Mouse (Mus musculus) adipose tissue, adult 10 weeks (tissue): ENCODE measurements around the gene Slc25a41. TPM values are rescaled to one million over a fixed set of nuclear protein-coding genes. Genes with fewer than 3 reads are reported as not detected.

Source experiments
- polyA plus RNA-seq: library from polyadenylated mRNA; stranded (reverse); fragments of 350-450 nt; fragmentation: Illumina TruSeq; extraction: RNeasy Lipid Tissue Mini Kit (QIAGEN cat#74804); gene quantifications from one replicate; pipeline ENCODE4 v1.2.3, GENCODE M21; 2014; ENCODE audit warnings: low read depth, low replicate concordance

Gene Slc25a41
- polyA plus RNA-seq = 0.43 TPM

GRCm38 (mm10) chr17:57041554-57041953, at the start of gene Slc25a41:
Gene Slc25a41, minus strand, starts transcription at chr17:57041654.

GRCm38 (mm10) chr17:57087049-57087832, 45.8 kb upstream of the Slc25a41 start, which contains the start of gene Tubb4a:
Gene Tubb4a, minus strand, starts transcription at chr17:57087782.

GRCm38 (mm10) chr17:57078336-57078735, 36.9 kb upstream of the Slc25a41 start, which contains the start of gene Dennd1c:
Gene Dennd1c, minus strand, starts transcription at chr17:57078514.

GRCm38 (mm10) chr17:57059486-57059977, 18.1 kb upstream of the Slc25a41 start, which contains the start of gene Slc25a23:
Gene Slc25a23, minus strand, starts transcription at chr17:57059863.

GRCm38 (mm10) chr17:57058891-57059485, 17.5 kb upstream of the Slc25a41 start, which contains the start of gene Crb3:
Gene Crb3, plus strand, starts transcription at chr17:57059105.

GRCm38 (mm10) chr17:57030931-57031660, 10.4 kb downstream of the Slc25a41 start, which contains the start of gene Khsrp:
Gene Khsrp, minus strand, starts transcription at chr17:57031522.

GRCm38 (mm10) chr17:57011236-57012141, 30.0 kb downstream of the Slc25a41 start, which contains the start of the genes Gtf2f1 and Gm17949:
Gene Gtf2f1, minus strand, starts transcription at chr17:57011288.
Gene Gm17949, plus strand, starts transcription at chr17:57011469.

GRCm38 (mm10) chr17:56999968-57000609, 41.4 kb downstream of the Slc25a41 start, which contains the start of gene Pspn:
Gene Pspn, minus strand, starts transcription at chr17:57000018.

GRCm38 (mm10) chr17:56997029-56997667, 44.3 kb downstream of the Slc25a41 start, which contains the start of gene Alkbh7:
Gene Alkbh7, plus strand, starts transcription at chr17:56997339.

GRCm38 (mm10) chr17:56990115-56990746, 51.2 kb downstream of the Slc25a41 start, which contains the start of gene Clpp:
Gene Clpp, plus strand, starts transcription at chr17:56990305.

Other genes starting within 250 kb of the Slc25a41 start
- 12.6 TPM for gene Rfx2, start 210.6 kb downstream of the Slc25a41 start, polyA plus RNA-seq
- 4.8 TPM for gene Acsbg2, start 167.2 kb downstream of the Slc25a41 start, polyA plus RNA-seq
- 1.8 TPM for gene 1700061G19Rik, start 166.2 kb downstream of the Slc25a41 start, polyA plus RNA-seq
- gene Mllt1, start 106.2 kb downstream of the Slc25a41 start, polyA plus RNA-seq = 23.0 TPM
- not detected for gene Acer1, start 59.5 kb downstream of the Slc25a41 start, polyA plus RNA-seq
- gene Clpp, start 51.3 kb downstream of the Slc25a41 start, polyA plus RNA-seq = 74.2 TPM
- gene Alkbh7, start 44.3 kb downstream of the Slc25a41 start, polyA plus RNA-seq = 21.7 TPM
- gene Pspn, start 41.6 kb downstream of the Slc25a41 start, polyA plus RNA-seq = not detected
- 54.6 TPM for gene Gtf2f1, start 30.4 kb downstream of the Slc25a41 start, polyA plus RNA-seq
- 0.53 TPM for gene Gm17949, start 30.2 kb downstream of the Slc25a41 start, polyA plus RNA-seq
- 48.9 TPM for gene Khsrp, start 10.1 kb downstream of the Slc25a41 start, polyA plus RNA-seq
- 30.2 TPM for gene Crb3, start 17.5 kb upstream of the Slc25a41 start, polyA plus RNA-seq
- 57.3 TPM for gene Slc25a23, start 18.2 kb upstream of the Slc25a41 start, polyA plus RNA-seq
- 4.7 TPM for gene Dennd1c, start 36.9 kb upstream of the Slc25a41 start, polyA plus RNA-seq
- 2.8 TPM for gene Tubb4a, start 46.1 kb upstream of the Slc25a41 start, polyA plus RNA-seq
- gene Tnfsf9, start 63.7 kb upstream of the Slc25a41 start, polyA plus RNA-seq = not detected
- gene Cd70, start 108.1 kb upstream of the Slc25a41 start, polyA plus RNA-seq = not detected
- gene Tnfsf14, start 152.5 kb upstream of the Slc25a41 start, polyA plus RNA-seq = 0.69 TPM
- gene C3, start 186.5 kb upstream of the Slc25a41 start, polyA plus RNA-seq = 356 TPM
- gene Gpr108, start 206.8 kb upstream of the Slc25a41 start, polyA plus RNA-seq = 53.9 TPM
- 42.5 TPM for gene Trip10, start 207.8 kb upstream of the Slc25a41 start, polyA plus RNA-seq
- gene Vav1, start 237.4 kb upstream of the Slc25a41 start, polyA plus RNA-seq = 3.9 TPM